ENCODE assay signal across 8 mouse cellular contexts in genomic region chr10:58498516-58498915, GRCm38 (mm10). TPM values are rescaled to one million over a fixed set of nuclear protein-coding genes. Genes with fewer than 3 reads are reported as not detected.
DNase-seq lines count a peak whose midpoint lies in the region; ATAC-seq lines count a peak whose summit lies in the region.

No protein-coding gene starts in this region.

- no peak for ATAC-seq in lung, embryonic 15.5 days (ENCODE audit: borderline replicate concordance, extremely low read depth, low FRiP score, low TSS enrichment)
- no peak for ATAC-seq in forebrain, embryonic 11.5 days (replicated peaks; ENCODE audit: low FRiP score)
- no peak for ATAC-seq in liver, embryonic 12.5 days
- ATAC-seq in stomach, embryonic 15.5 days (ENCODE audit: insufficient read depth, low FRiP score, low read depth) = no peak
- ATAC-seq in frontal cortex, adult (ENCODE audit: low TSS enrichment) = no peak

- H3K27me3 ChIP-seq in lung, embryonic 15.5 days = no peaks in the 10 kb centered on the region
- H3K27me3 ChIP-seq in forebrain, embryonic 11.5 days (ENCODE audit: control insufficient read depth, insufficient read depth, low read length) = no peaks in the 10 kb centered on the region
- H3K27me3 ChIP-seq in liver, embryonic 12.5 days (replicated peaks) = no peaks in the 10 kb centered on the region
- H3K27me3 ChIP-seq in stomach, embryonic 15.5 days (replicated peaks) = no peaks in the 10 kb centered on the region

- H3K36me3 ChIP-seq in lung, embryonic 15.5 days = peaks cover 13% of the 10 kb centered on the region
- peaks cover 8% of the 10 kb centered on the region; the same call in 1 of the 2 replicates for H3K36me3 ChIP-seq in forebrain, embryonic 11.5 days (ENCODE audit: control insufficient read depth, insufficient read depth, low read length)
- peaks cover 18% of the 10 kb centered on the region for H3K36me3 ChIP-seq in liver, embryonic 12.5 days
- H3K36me3 ChIP-seq in stomach, embryonic 15.5 days = peaks cover 5% of the 10 kb centered on the region

- H3K4me2 ChIP-seq in lung, embryonic 15.5 days = peak overlapping the region; percentile 68
- peak overlapping the region; percentile 50 for H3K4me2 ChIP-seq in forebrain, embryonic 11.5 days (ENCODE audit: low read depth, low read length, severe bottlenecking)
- peak overlapping the region; percentile 85 for H3K4me2 ChIP-seq in liver, embryonic 12.5 days
- peak overlapping the region; percentile 67 for H3K4me2 ChIP-seq in stomach, embryonic 15.5 days

- no peaks in the 10 kb centered on the region for H3K9me3 ChIP-seq in lung, embryonic 15.5 days
- H3K9me3 ChIP-seq in forebrain, embryonic 11.5 days (ENCODE audit: control insufficient read depth, low read length) = no peaks in the 10 kb centered on the region
- H3K9me3 ChIP-seq in liver, embryonic 12.5 days (replicated peaks) = no peaks in the 10 kb centered on the region
- no peaks in the 10 kb centered on the region for H3K9me3 ChIP-seq in stomach, embryonic 15.5 days

- DNase-seq in lung, postnatal 4 days = no peak
- DNase-seq in forebrain, embryonic 11.5 days (ENCODE audit: low spot score) = no peak
- no peak for DNase-seq in embryo, embryonic 10.5 days (ENCODE audit: low spot score)
- DNase-seq in thymus, postnatal 0 days (ENCODE audit: low spot score) = no peak

- WGBS in lung, embryonic 15.5 days = 60% methylated on average over 2 of the region's 2 CpGs
- WGBS in forebrain, embryonic 11.5 days = 62% methylated on average over 2 of the region's 2 CpGs
- whole genome bisulfite sequencing in liver, embryonic 12.5 days (ENCODE audit: insufficient replicate concordance) = 54% methylated on average over 2 of the region's 2 CpGs
- 42% methylated on average over 2 of the region's 2 CpGs for WGBS in stomach, embryonic 15.5 days

- peaks cover 9% of the 10 kb centered on the region; the same call in 1 of the 2 replicates for H3K4me1 ChIP-seq in lung, embryonic 15.5 days
- H3K4me1 ChIP-seq in forebrain, embryonic 11.5 days (replicated peaks; ENCODE audit: control insufficient read depth, insufficient read depth, low read length) = no peaks in the 10 kb centered on the region
- peaks cover 19% of the 10 kb centered on the region for H3K4me1 ChIP-seq in liver, embryonic 12.5 days
- H3K4me1 ChIP-seq in stomach, embryonic 15.5 days = no peaks in the 10 kb centered on the region

- peak overlapping the region; percentile 89 for H3K4me3 ChIP-seq in lung, embryonic 15.5 days
- peak overlapping the region; percentile 60 for H3K4me3 ChIP-seq in forebrain, embryonic 11.5 days (ENCODE audit: low read depth, low read length)
- peak overlapping the region; percentile 65 for H3K4me3 ChIP-seq in liver, embryonic 12.5 days
- H3K4me3 ChIP-seq in stomach, embryonic 15.5 days (replicated peaks) = peak overlapping the region; percentile 69

- H3K9ac ChIP-seq in lung, embryonic 15.5 days = peak overlapping the region; percentile 64
- H3K9ac ChIP-seq in forebrain, embryonic 11.5 days (ENCODE audit: low read length) = peak overlapping the region; percentile 73; the same call in 1 of the 2 replicates
- H3K9ac ChIP-seq in liver, embryonic 12.5 days = peak overlapping the region; percentile 69
- peak overlapping the region; percentile 42; the same call in 1 of the 2 replicates for H3K9ac ChIP-seq in stomach, embryonic 15.5 days

- H3K27ac ChIP-seq in lung, embryonic 15.5 days = peak overlapping the region; percentile 97
- no peak overlapping the region; the same call in 1 of the 2 replicates for H3K27ac ChIP-seq in forebrain, embryonic 11.5 days (ENCODE audit: low read depth, low read length)
- H3K27ac ChIP-seq in liver, embryonic 12.5 days = peak overlapping the region; percentile 82; the same call in 1 of the 2 replicates
- no peak overlapping the region for H3K27ac ChIP-seq in stomach, embryonic 15.5 days

RNA-seq across cellular contexts. Expression of gene Ccdc138, which starts 0.8 kb away (rescaled TPM):
- polyA plus RNA-seq in lung, embryonic 15.5 days (2015; fragmentation: Nextera tagmentation; extraction: Ambion mirVana) = 10.1 and 10.4 TPM in 2 replicates
- polyA plus RNA-seq in forebrain, embryonic 11.5 days (2014; fragmentation: Nextera tagmentation; extraction: Ambion mirVana) = 14.5 and 16.1 TPM in 2 replicates
- 3.6 and 4.3 TPM in 2 replicates for polyA plus RNA-seq in liver, embryonic 12.5 days (2016; fragmentation: Nextera tagmentation; extraction: Ambion mirVana)
- 7.7 and 9.3 TPM in 2 replicates for polyA plus RNA-seq in stomach, embryonic 15.5 days (2015; fragmentation: Nextera tagmentation; extraction: Ambion mirVana)
- polyA plus RNA-seq in thymus, postnatal 0 days (2015; fragmentation: Nextera tagmentation; extraction: Ambion mirVana) = 6.2 and 9.3 TPM in 2 replicates

RNA-seq across cellular contexts. Expression of gene Ranbp2, which starts 51.8 kb away (rescaled TPM):
- 26.5 and 27.9 TPM in 2 replicates for polyA plus RNA-seq in lung, embryonic 15.5 days (2015; fragmentation: Nextera tagmentation; extraction: Ambion mirVana)
- 30.8 and 38.7 TPM in 2 replicates for polyA plus RNA-seq in forebrain, embryonic 11.5 days (2014; fragmentation: Nextera tagmentation; extraction: Ambion mirVana)
- 32.1 and 33.2 TPM in 2 replicates for polyA plus RNA-seq in liver, embryonic 12.5 days (2016; fragmentation: Nextera tagmentation; extraction: Ambion mirVana)
- 23.2 and 24.4 TPM in 2 replicates for polyA plus RNA-seq in stomach, embryonic 15.5 days (2015; fragmentation: Nextera tagmentation; extraction: Ambion mirVana)
- 19.3 and 21.8 TPM in 2 replicates for polyA plus RNA-seq in thymus, postnatal 0 days (2015; fragmentation: Nextera tagmentation; extraction: Ambion mirVana)

Comparison
In these comparisons a context has a peak if more than half of its experiments do, and no peak if none do; other contexts are left out.
1. H3K27ac ChIP-seq: peak in lung, embryonic 15.5 days (single experiment) and liver, embryonic 12.5 days (single experiment); none in forebrain, embryonic 11.5 days (single experiment) and stomach, embryonic 15.5 days (single experiment).
2. Peak in every context shown above with its lines, with median percentiles within 50 percentile points of each other: H3K4me2 ChIP-seq, H3K4me3 ChIP-seq and H3K9ac ChIP-seq.